Mouse (Mus musculus) T-helper 17 cell (primary cell): ENCODE data around the gene Rab6b.
"Not testable (repeated sequence)": the region's sequence is repeated elsewhere in the genome, so short reads cannot be mapped to it uniquely, and the experiment has no call there.

Source experiments
- in situ Hi-C, 2 experiments: fragments of 300-600 bp; cut with MboI, MseI; formaldehyde crosslinking; loops; 1 replicate in 1 of 2; 2 replicates in 1 of 2; pipeline ENCODE4 v1.15.1; 2025; ENCODE audit warnings: high pct_unique_total_duplicates in 2 of 2

The Rab6b gene

DNA sequence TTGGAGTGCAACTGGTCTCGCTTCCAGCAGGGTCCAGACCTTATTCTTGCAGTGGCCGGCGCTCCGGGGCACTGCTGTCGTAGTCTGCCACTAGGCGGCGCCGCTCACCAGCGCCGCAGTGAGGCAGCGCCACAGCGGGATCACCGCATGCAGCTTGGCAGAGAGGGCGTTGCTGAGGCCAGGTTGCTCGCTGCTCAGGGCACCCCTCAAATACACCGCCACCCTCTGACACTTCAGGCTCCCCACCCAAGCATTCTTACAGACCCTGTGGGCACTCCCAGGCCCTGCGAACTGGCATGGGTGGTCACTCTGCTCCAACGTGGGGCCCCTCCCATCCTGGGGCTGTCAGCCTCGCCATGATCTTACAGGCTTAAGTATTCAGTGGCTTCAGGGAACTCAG lies 19.3 kb upstream of the Rab6b start:
- in situ Hi-C loops = loop anchor here (5.0 to 25.0 kb wide), 2 partner anchors 90 to 195 kb away; no protein-coding TSS in a partner anchor

DNA sequence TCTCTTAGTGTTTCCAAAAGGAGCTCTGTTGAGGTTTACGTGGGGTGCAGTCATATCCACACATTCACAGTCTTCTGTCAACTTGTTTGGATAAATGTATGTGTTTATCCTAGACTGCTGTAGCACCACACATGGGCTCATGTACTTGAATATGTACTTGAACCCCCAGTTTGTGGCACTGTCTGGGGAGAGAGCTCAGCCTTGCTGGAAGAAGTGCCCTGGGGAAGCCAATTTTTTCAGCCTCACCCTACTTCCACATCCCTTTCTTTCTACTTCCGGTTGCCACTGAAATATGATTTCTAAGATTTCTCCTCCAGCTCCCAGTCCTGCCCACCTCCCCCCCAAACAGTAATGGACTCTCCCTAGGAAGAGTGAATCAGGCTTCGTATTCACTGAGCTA lies 17.9 kb upstream of the Rab6b start:
- in situ Hi-C loops = loop anchor here (5.0 to 25.0 kb wide), 2 partner anchors 89 to 194 kb away; no protein-coding TSS in a partner anchor

DNA sequence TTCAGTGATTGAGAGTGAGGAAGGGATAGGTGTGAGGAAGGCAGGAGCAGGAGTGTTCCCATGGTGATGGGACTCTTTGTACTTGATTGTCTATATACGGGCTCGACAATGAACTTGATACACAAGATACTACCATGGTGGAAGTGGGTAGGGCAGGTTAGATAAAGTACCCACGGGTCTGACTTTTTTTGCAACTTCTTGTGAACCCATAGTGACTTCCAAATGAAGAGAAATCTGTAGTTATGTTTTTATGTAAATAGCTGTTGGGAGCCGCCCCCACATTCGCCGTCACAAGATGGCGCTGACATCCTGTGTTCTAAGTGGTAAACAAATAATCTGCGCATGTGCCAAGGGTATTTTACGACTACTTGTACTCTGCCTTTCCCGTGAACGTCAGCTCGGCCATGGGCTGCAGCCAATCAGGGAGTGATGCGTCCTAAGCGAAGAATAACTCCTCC lies 3.2 kb upstream of the Rab6b start:
- in situ Hi-C loops = not testable (repeated sequence)

DNA sequence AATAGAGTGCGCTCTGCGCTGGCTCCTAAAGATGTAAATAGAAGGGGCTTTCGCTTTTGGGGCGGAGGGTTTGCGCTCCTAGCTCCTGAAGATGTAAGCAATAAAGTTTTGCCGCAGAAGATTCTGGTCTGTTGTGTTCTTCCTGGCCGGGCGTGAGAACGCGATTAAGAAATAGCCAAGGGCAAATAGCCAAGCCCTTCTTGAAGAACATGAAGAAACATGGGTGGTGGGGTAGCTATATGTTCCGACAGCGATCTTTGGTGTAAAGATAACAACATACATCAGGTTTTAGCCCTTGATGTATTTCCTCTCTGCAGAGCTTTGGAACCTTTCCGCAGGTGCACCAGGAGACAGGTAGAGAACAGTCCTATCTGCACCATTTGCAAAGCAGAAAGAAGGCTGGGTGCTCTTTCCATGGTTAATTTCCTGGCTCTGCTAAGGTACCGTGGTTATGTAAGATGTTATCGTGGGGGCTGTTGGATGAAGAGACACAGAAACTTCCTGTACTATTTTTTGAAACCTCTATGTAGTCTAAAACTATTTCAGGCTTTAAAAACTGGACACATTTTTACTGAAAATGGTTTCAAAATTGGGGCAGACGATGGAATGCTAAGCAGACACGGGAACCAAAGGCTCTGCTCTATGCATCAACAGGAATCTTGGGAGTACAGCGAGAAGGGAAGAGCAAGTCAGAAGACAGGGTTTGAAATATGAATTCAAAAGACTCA lies 2.5 kb upstream of the Rab6b start:
- in situ Hi-C loops = no loop called here

DNA sequence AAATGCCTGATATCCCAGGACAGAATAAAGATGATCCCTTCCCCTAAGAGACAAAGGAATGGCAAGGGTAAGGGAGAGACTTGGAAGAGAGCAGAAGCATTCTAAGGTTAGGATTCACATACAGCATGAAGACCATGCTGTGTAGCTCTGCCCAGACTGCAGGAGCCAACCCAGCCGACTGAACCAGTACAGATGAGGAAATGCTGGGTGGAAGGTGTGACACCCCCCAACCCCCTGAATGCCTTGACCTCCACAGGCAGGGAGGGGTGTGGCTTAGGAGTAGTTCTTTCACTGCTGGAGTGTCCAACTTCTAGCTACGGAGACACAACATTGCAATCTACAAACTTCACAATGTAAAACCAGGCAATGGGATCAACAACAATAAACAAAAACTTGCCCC lies 1.7 kb upstream of the Rab6b start:
- in situ Hi-C loops = loop anchor here in 1 of 2 experiments (5.0 kb wide), 1 partner anchor 92 kb away; the partner anchor contains the start of gene Srprb

DNA sequence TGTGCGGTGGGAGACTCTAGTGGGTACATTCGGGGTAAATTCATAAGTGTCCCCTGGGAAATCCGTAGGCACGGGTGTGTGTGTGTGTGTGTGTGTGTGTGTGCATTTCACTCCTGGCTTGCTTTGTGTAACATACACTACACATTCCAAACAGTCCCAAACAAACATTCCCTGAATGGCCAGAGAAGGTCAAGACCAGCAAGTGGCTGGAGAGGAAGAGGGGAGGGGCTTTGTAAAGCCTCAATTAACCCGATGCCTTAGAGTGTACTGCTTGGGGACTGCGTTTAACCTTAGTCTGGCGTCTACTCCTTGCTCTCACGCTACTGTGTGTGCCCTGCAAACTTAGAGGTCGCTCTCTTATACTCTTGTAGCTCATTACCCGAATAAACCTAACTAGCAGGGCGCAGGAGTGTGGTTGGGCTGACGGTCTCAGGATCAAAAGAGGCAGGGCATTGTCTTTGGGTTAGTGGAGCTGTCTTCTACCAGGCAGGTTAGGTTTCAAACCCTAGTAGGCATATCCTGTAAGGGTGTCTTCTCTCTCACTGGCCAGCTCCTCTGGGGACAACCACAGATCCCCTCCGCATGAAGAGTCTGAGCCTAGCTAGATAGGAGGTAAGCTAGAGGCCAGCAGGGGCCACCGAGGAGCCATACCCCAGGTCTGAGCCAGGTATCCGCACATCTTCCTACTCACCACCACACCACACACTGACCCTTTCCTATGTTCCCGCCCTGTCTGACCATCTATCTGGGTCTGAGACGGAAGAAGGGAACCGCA lies 673 bp upstream of the Rab6b start:
- in situ Hi-C loops = loop anchor here in 1 of 2 experiments (5.0 kb wide), 1 partner anchor 91 kb away; the partner anchor contains the start of gene Srprb

DNA sequence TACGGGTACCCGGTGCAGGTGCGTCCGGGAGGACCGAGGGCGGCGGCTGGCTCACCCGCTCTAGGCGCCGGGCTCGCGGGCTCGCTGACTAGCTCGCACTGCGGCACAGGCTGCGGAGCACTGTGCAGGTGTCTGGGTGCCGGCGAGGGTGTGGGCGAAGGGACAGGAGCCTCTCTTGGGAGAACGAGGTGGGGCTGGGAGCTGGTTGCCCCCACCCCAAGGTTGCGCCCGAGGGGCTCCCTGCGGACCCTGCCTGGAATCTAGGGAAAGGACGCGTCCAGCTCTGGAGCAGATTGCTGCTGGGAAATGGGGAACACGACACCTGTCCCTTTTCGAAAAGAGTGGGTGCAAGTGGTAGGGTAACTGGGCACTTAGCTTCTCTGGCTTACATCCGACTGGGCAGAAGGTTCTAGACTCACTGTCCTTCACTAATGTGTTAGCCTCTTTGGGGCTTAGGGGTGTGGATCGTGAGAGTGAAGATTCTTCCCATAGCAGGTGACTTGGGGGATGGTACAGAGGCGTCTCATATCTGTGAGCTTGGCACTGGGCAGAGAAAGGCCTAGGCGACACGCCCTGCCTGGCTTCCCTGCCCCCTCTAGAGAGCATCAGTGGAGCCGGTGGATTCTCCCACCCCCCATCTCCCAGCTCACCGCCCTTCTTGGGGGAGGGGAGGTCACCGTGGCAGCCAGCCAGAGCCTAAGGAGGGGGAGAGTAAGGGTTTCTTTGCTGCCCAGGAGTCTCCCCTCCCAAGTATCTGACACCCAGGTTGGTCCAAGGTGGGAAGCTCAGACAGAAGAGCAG lies 1.1 kb downstream of the Rab6b start:
- in situ Hi-C loops = loop anchor here in 1 of 2 experiments (5.0 kb wide), 1 partner anchor 90 kb away; the partner anchor contains the start of gene Srprb

DNA sequence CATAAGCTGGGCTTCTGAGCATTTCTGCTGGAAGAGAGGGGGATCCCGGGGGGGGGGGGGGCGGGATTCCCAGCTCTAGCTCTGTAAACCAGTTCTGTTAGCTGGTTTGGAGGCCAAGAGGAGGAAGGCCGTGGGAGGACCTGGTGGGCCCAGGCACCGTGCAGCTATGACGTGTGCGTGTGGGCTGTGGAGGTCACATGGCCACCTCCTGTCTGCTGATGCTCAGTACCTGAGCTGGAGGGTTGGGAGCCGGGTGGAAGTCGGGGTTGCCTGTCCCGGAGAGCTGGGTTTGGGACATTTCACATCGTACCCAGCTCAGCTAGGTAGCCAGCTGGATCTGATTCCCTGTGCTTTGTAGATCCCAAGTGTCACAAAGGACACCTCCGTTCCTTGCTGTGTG lies 1.8 kb downstream of the Rab6b start:
- in situ Hi-C loops = loop anchor here in 1 of 2 experiments (5.0 kb wide), 1 partner anchor 89 kb away; the partner anchor contains the start of gene Srprb

DNA sequence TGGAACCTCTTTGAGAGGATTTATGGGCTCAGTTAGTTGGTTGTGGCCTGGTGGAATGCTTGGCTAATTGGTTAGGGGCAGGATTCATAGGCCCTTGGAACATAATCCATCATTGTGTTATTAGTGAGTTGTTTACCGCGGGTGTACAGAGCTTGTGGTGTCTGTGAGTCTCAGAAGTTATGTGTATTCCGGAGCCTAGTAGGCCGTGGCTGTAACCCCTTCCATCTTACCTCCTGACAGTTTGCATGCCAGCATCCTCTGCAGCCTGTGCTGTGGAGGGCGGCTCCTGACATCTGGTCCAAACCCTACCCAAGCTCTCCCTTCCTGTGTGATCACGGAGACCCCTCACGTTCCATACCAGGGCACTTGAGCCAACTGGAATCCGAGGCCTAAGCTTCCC lies 2.7 kb downstream of the Rab6b start:
- in situ Hi-C loops = loop anchor here in 1 of 2 experiments (5.0 kb wide), 1 partner anchor 88 kb away; the partner anchor contains the start of gene Srprb

DNA sequence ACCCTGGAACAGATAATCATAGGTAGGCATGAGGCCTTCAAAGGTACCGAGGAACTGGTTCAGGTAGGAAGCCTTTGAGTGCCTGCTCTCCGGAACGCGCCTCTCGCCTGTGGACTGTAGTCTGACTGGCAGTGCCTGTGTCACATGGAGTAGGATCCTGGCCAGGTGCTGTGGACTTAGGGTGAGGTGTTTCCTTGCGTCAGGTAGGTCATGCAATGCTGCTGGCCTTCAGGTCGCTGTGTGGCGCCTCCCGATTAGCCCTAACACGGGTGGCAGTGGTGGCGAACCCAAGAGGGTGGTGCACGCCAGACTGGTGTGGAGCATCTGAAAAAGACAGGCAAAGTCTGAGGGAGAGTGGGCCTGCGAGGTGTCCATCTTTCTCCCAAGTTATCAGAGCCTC lies 3.3 kb downstream of the Rab6b start:
- in situ Hi-C loops = loop anchor here in 1 of 2 experiments (5.0 kb wide), 1 partner anchor 87 kb away; the partner anchor contains the start of gene Srprb

DNA sequence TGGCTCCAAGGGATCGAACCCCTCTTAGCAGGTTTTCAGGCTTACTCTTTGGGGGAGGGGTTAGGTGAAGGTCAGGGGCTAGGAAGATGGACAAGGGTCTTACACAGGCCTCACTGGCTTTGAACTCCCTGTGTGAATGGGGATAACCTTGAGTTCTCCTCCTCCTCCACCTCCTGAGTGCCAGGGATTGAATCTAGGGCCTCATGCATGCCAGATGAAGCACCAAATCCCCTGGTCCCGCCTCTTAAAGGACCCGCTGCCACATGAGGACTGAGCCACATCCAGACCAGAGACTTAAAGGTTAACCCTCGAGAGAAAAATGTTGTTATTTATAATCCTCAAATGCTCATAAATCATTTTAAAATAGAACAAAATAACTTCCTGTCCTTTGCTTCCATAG lies 5.4 kb downstream of the Rab6b start:
- in situ Hi-C loops = no loop called here

DNA sequence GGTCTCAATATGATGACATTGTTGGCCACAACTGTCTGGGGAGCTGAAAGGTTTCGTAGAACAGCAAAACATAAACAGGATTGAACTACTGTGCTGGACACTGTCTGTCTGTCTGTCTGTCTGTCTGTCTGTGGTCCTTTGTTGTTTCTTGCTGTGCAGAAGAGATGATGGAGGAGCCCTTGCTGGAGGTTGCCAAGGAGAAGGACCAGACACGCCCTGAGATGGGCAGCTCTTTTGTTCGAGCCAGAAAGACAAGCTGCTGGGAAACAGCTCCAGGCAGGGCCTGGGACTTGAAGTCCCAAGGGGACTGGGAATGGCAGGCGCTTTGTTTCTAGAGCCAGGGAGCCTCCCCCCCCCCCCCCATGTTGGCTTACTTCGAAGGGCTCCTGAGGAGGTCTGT lies 5.9 kb downstream of the Rab6b start:
- in situ Hi-C loops = no loop called here

DNA sequence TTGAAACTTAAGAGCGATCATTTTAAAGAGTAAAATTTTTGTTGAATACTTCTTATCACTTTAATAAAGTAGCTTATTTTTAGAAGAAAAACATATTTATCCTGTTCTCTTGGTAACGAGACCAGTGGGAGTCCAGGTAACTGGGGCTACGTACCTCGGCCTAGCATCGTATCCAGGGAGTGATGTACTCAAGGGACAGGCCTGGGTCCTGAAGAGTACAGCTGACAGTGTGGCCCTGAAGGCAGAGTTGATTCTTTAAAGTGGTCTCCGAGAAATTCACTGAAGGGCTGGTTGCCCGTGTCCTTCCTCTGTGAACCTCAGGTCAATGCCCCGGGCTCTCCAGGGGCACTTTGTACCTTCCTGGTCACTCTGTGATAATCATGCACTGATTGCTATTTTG lies 6.4 kb downstream of the Rab6b start:
- in situ Hi-C loops = no loop called here

DNA sequence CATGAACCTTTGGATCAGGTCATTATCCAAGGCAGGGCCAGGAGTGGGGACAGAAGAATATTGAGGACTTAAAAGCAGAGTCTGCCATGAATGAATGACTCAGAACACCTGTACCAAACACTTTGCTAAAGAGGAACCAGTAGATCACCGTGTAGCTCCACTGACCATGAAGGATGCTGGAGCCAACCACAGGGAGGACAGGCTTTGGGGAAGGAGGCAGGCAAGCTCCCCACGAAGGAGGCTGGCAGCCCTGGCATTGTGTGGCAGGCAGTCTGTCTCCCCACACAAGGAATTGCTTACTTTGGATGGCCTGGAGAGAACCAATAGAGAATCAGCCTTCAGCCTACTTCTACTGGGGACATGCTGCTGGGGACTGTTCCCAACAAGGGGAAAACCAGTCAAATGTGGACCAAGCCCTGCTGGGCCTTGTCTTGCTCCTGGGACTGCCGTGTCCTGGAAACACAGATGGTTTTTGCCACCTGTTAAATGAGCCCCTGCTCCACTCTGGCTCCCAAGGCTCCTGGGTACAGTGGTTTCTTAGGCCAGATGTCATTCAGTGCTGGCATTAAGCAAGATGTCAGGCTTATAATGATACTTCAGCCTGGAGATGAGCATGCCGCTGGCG lies 7.2 kb downstream of the Rab6b start:
- in situ Hi-C loops = no loop called here

DNA sequence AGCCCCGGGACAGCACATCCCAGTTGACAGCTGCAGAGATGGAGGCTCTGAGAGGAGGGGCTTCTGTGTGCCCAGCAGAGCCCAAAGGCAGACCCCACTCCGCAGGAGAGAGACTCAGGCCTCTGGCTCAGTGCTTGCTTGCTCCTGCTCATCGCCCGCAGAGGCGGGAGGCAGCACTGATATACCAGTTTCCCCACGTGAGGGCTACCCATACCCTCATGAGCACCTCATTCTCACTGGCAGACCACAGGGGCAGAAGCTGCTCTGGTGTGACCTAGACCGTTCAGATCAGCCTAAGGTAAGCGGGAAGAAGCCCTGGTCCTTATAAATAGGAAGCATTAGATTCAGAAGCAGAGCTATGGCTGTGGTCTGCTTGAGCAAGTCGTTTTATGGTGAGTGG lies 8.2 kb downstream of the Rab6b start:
- in situ Hi-C loops = loop anchor here in 1 of 2 experiments (10.0 kb wide), 1 partner anchor 1485 kb away; no protein-coding TSS in a partner anchor

DNA sequence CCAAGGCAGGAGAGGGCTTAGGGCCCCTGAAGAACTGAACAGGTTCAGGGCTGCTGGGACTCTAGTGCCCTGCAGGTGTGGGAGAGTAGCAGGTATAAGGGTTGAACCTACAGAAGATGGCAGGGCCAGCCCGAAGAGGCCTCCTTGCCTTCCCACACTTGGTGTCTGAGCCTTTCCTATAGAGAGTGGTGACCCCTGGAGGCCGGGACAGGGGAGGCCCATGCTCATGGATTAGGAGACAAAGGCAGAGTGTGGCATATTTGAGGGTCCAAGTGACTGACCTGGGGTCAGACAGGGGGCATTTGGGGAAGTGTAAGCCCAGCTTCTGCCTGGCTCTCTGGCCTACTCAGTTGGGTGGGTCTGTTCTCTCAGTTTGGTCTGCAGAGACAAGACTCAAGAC lies 8.6 kb downstream of the Rab6b start:
- in situ Hi-C loops = loop anchor here in 1 of 2 experiments (10.0 kb wide), 1 partner anchor 1485 kb away; no protein-coding TSS in a partner anchor

DNA sequence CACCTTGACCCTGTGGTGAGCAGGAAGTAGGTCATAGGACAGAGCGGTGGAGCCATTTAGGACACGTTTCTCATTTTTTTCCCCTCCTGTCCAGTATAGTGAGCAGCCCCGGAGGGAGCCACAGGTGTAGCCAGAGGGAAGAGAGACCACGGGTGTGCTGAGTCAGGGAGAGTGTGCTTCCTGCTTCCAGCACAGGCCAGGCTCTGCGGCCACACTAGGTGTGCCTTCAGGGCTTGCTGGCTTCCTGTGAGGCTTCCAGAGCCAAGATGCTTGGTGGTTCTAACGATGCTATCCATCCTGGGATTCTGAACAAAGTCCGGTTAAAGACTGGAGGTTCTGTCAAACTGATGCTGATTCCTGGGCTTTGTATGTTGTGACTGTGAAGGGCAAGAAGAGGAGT lies 10.0 kb downstream of the Rab6b start:
- in situ Hi-C loops = loop anchor here in 1 of 2 experiments (10.0 kb wide), 1 partner anchor 1483 kb away; no protein-coding TSS in a partner anchor

DNA sequence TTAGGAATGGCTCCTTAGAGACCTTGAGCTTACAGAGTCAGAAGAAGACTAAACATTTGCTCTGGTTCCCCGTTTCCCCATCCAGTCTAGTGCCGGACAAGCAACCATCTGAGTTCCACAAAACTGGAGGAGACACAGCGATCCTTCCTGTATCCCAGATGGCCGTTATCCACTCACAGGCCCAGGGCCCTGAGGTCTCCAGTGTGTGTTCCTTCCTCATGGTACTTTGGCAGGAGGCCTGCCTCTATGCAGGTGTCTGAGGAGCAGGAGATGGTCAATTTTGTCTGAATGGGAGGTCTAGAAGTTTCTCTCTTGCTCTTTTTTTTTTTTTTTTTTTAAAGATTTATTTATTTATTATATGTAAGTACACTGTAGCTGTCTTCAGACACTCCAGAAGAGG lies 13.2 kb downstream of the Rab6b start:
- in situ Hi-C loops = loop anchor here in 1 of 2 experiments (10.0 kb wide), 1 partner anchor 1480 kb away; no protein-coding TSS in a partner anchor

DNA sequence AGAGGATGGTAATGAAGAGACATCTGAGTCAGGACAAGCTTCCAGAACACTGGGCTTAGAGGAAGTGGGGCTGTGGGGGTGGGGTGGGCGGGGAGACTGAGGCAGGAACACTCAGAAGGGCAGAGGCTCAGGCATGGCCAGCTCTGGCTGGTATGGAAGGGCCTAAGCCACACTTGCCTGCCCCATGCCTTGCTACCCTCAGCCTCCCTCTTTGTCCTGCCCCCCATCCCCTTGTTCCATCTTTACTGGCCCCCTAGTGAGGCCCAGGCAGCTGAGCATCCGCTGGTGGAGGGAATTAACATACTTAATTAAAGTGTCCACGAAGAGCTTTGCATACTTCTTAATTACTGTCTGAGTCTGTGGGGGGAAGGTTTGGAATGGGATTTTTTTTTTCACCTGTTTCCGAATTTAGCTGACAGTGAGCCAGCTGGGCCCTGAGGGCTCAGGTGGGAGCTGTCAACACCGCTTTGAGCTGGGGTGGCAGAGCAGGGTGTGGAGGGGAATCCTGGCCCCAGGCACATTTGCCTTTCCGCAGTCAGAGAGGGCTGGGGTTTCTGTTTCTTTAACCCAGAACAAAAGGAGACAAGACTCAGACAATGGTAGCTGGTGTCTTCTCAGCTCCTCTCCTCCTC lies 22.0 kb downstream of the Rab6b start:
- in situ Hi-C loops = no loop called here

DNA sequence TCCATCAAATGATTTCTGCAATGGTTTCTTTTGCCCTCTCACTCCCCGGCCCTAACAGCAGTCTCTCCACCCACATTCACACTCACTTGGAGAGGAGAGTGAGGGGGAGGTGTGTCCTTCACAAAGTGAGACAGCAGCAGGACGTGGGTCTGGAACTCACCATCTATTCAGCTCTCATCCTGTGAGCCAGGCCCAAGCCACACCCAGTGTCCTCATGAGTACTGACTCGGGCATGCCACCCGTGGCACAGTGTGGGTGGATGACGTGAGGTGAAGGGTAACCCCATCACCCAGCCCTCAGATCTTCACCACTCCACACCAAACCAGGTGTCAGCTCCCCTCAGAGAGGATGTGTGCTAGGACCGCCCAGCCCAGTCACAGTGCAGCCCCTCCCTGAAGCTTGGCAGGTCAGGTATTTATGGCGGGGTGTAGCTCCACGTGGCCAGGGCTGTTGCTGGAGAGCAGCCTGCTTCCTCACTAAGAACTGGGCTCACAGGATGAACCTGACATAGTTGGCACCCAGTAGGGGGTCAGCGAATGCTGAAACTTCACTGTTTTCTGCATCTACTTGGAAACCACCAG lies 23.0 kb downstream of the Rab6b start:
- in situ Hi-C loops = no loop called here
